In genomic region chr19:32070340-32070739, GRCm38 (mm10) we compare ENCODE assay signal across 30 mouse cellular contexts.
"Had no signal": no experiment of that assay in that cellular context is flagged by ENCODE, and none has a peak within 500 bp of the region (broad histone marks: within the 10 kb centered on the region; RNA-seq: fewer than 3 reads in every experiment).

No protein-coding gene starts in this region.

- H3K27ac ChIP-seq: hindbrain, embryonic 10.5 days; hindbrain, embryonic 12.5 days; hindbrain, embryonic 13.5 days; hindbrain, embryonic 14.5 days; hindbrain, embryonic 15.5 days; hindbrain, postnatal 0 days; intestine, embryonic 15.5 days; kidney, embryonic 15.5 days; kidney, postnatal 0 days; layer of hippocampus, adult 2 months; left cerebral cortex, adult 2 months had no signal

- DNase-seq: heart, postnatal 10 days; heart, postnatal 14 days; heart, postnatal 36 days; heart, postnatal 4 days; kidney, adult 11 months; kidney, adult 18-20 months; kidney, adult 2 months; kidney, adult 8-10 months; kidney, adult 9 months; kidney, postnatal 10 days; kidney, postnatal 14 days; kidney, postnatal 25 days; kidney, postnatal 36 days; kidney, postnatal 4 days; layer of hippocampus, adult 9-11 months; layer of hippocampus, postnatal 36 days had no signal

- H3K36me3 ChIP-seq: heart, embryonic 12.5 days; heart, embryonic 13.5 days; heart, embryonic 15.5 days; hindbrain, embryonic 10.5 days; hindbrain, embryonic 12.5 days; hindbrain, embryonic 13.5 days; hindbrain, embryonic 15.5 days; intestine, embryonic 15.5 days; kidney, embryonic 15.5 days had no signal

- H3K4me1 ChIP-seq: hindbrain, embryonic 10.5 days; hindbrain, embryonic 12.5 days; hindbrain, embryonic 13.5 days; hindbrain, embryonic 15.5 days; intestine, embryonic 15.5 days; kidney, embryonic 15.5 days had no signal

- H3K27me3 ChIP-seq: heart, embryonic 12.5 days; heart, embryonic 13.5 days; heart, embryonic 15.5 days; hindbrain, embryonic 12.5 days; hindbrain, embryonic 13.5 days; hindbrain, embryonic 15.5 days; intestine, embryonic 15.5 days; kidney, embryonic 15.5 days had no signal

- H3K9me3 ChIP-seq: heart, embryonic 12.5 days; heart, embryonic 13.5 days; heart, embryonic 15.5 days; hindbrain, embryonic 10.5 days; hindbrain, embryonic 12.5 days; hindbrain, embryonic 13.5 days; hindbrain, embryonic 15.5 days; intestine, embryonic 15.5 days; kidney, embryonic 15.5 days had no signal

- H3K9ac ChIP-seq: heart, embryonic 12.5 days; heart, embryonic 13.5 days; heart, embryonic 15.5 days; hindbrain, embryonic 12.5 days; hindbrain, embryonic 13.5 days; hindbrain, embryonic 14.5 days; hindbrain, embryonic 15.5 days; intestine, embryonic 15.5 days; kidney, embryonic 15.5 days had no signal

- H3K4me3 ChIP-seq: heart, embryonic 12.5 days; heart, embryonic 13.5 days; heart, embryonic 15.5 days; hindbrain, embryonic 10.5 days; hindbrain, embryonic 12.5 days; hindbrain, embryonic 13.5 days; hindbrain, embryonic 15.5 days; intestine, embryonic 15.5 days; kidney, embryonic 15.5 days; layer of hippocampus, adult 2 months; left cerebral cortex, adult 2 months had no signal
